Mouse (Mus musculus): ENCODE data around the gene Srl. TPM values are rescaled to one million over a fixed set of nuclear protein-coding genes. Genes with fewer than 3 reads are reported as not detected.

Gene Srl
- total and polyA plus RNA-seq, 2 experiments from 2014 or later = 10.6 to 28.3 TPM

- no peak overlapping the region for H3K4me2 ChIP-seq (ENCODE audit: low read depth, low read length)
- no peak overlapping the region for H3K9ac ChIP-seq (replicated peaks; ENCODE audit: low read length)
- H3K27me3 ChIP-seq (ENCODE audit: insufficient read depth, low read length) = no peaks in the 10 kb centered on the region
- no peak for TF ChIP-seq CTCF (IDR thresholded peaks at IDR 0.05; ENCODE audit: low read depth)
- 87% methylated on average over 3 of the region's 3 CpGs for WGBS
- DNase-seq (ENCODE audit: low spot score) (no peak), ATAC-seq (no peak)
- 0 out of 2 replicates have a peak, but pooled peaks cover 3% of the 10 kb centered on the region for H3K9me3 ChIP-seq (ENCODE audit: low read length)
- H3K4me1 ChIP-seq (ENCODE audit: insufficient read depth, low read length) = no peaks in the 10 kb centered on the region
- no peaks in the 10 kb centered on the region for H3K36me3 ChIP-seq (ENCODE audit: insufficient read depth, low read length)
- no peak overlapping the region for H3K4me3 ChIP-seq (ENCODE audit: low read length)
- H3K27ac ChIP-seq = no peak overlapping the region
Measured at GRCm38 (mm10) chr16:4431013-4431412, 110.6 kb downstream of the Srl start.

- Histone ChIP-seq H3K27me3 (ENCODE audit: insufficient read depth, low read length) (no peaks in the 10 kb centered on the region), H3K4me3 (ENCODE audit: low read length) (no peak overlapping the region), H3K4me1 (ENCODE audit: insufficient read depth, low read length) (no peaks in the 10 kb centered on the region), H3K9ac (replicated peaks; ENCODE audit: low read length) (no peak overlapping the region), H3K27ac (no peak overlapping the region), H3K4me2 (ENCODE audit: low read depth, low read length) (no peak overlapping the region), H3K36me3 (ENCODE audit: insufficient read depth, low read length) (no peaks in the 10 kb centered on the region), H3K9me3 (ENCODE audit: low read length) (0 out of 2 replicates have a peak, but pooled peaks cover 3% of the 10 kb centered on the region)
- TF ChIP-seq CTCF (IDR thresholded peaks at IDR 0.05; ENCODE audit: low read depth) = no peak
- no peak for ATAC-seq
- 80% methylated on average over 5 of the region's 5 CpGs for WGBS
- DNase-seq (ENCODE audit: low spot score) = no peak
Measured at GRCm38 (mm10) chr16:4430232-4430631, 111.4 kb downstream of the Srl start.

Other genes with a start within 250 kb of the Srl start
- 27.7 and 31.6 TPM in 2 replicates for gene Adcy9, start 121.3 kb downstream of the Srl start, total RNA-seq (2014; rRNA removed)
- 4.0 and 4.3 TPM in 2 replicates for gene Adcy9, start 121.3 kb downstream of the Srl start, polyA plus RNA-seq (2015; fragmentation: Nextera tagmentation; extraction: Ambion mirVana)
- 7.8 and 9.3 TPM in 2 replicates for gene Tfap4, start 18.0 kb upstream of the Srl start, total RNA-seq (2014; rRNA removed)
- gene Tfap4, start 18.0 kb upstream of the Srl start, polyA plus RNA-seq (2015; fragmentation: Nextera tagmentation; extraction: Ambion mirVana) = 7.0 and 7.6 TPM in 2 replicates
- gene Glis2, start 52.9 kb upstream of the Srl start, total RNA-seq (2014; rRNA removed) = 25.8 and 28.2 TPM in 2 replicates
- gene Glis2, start 52.9 kb upstream of the Srl start, polyA plus RNA-seq (2015; fragmentation: Nextera tagmentation; extraction: Ambion mirVana) = 12.0 and 12.5 TPM in 2 replicates
- 25.4 and 88.3 TPM in 2 replicates for gene Pam16, start 83.2 kb upstream of the Srl start, total RNA-seq (2014; rRNA removed)
- gene Pam16, start 83.2 kb upstream of the Srl start, polyA plus RNA-seq (2015; fragmentation: Nextera tagmentation; extraction: Ambion mirVana) = 135 and 140 TPM in 2 replicates
- 18.4 and 18.8 TPM in 2 replicates for gene Vasn, start 98.1 kb upstream of the Srl start, total RNA-seq (2014; rRNA removed)
- gene Vasn, start 98.1 kb upstream of the Srl start, polyA plus RNA-seq (2015; fragmentation: Nextera tagmentation; extraction: Ambion mirVana) = 6.1 and 7.3 TPM in 2 replicates
- 49.6 and 50.6 TPM in 2 replicates for gene Dnaja3, start 98.2 kb upstream of the Srl start, total RNA-seq (2014; rRNA removed)
- 52.9 and 54.3 TPM in 2 replicates for gene Dnaja3, start 98.2 kb upstream of the Srl start, polyA plus RNA-seq (2015; fragmentation: Nextera tagmentation; extraction: Ambion mirVana)
- 41.4 and 43.3 TPM in 2 replicates for gene Coro7, start 138.0 kb upstream of the Srl start, total RNA-seq (2014; rRNA removed)
- gene Coro7, start 138.0 kb upstream of the Srl start, polyA plus RNA-seq (2015; fragmentation: Nextera tagmentation; extraction: Ambion mirVana) = 29.1 and 30.2 TPM in 2 replicates
- 30.7 and 31.8 TPM in 2 replicates for gene Nmral1, start 177.5 kb upstream of the Srl start, total RNA-seq (2014; rRNA removed)
- gene Nmral1, start 177.5 kb upstream of the Srl start, polyA plus RNA-seq (2015; fragmentation: Nextera tagmentation; extraction: Ambion mirVana) = 33.1 and 35.4 TPM in 2 replicates
- gene Hmox2, start 184.5 kb upstream of the Srl start, total RNA-seq (2014; rRNA removed) = 36.0 and 41.2 TPM in 2 replicates
- 93.4 and 101 TPM in 2 replicates for gene Hmox2, start 184.5 kb upstream of the Srl start, polyA plus RNA-seq (2015; fragmentation: Nextera tagmentation; extraction: Ambion mirVana)
- gene Cdip1, start 248.5 kb upstream of the Srl start, total RNA-seq (2014; rRNA removed) = 147 and 148 TPM in 2 replicates
- gene Cdip1, start 248.5 kb upstream of the Srl start, polyA plus RNA-seq (2015; fragmentation: Nextera tagmentation; extraction: Ambion mirVana) = 133 and 135 TPM in 2 replicates

Measured in hindbrain, postnatal 0 days (tissue).